Mouse (Mus musculus) testis, adult 2 months (tissue): ENCODE data around the gene Wipf2. TPM values are rescaled to one million over a fixed set of nuclear protein-coding genes. Genes with fewer than 3 reads are reported as not detected.

Experiments used
- H3K27ac ChIP-seq: fragments of 200-500 bp; 2 replicates; pipeline ENCODE4 v1.5.1; 2012; ENCODE audit warnings: low read depth, low read length; ENCODE audit not compliant: control insufficient read depth, insufficient read depth
- H3K27me3 ChIP-seq: fragments of 200-500 bp; 2 replicates; pipeline ENCODE4 v1.6.1; 2012; ENCODE audit warnings: mild to moderate bottlenecking, low read length, moderate library complexity; ENCODE audit not compliant: control insufficient read depth, insufficient read depth
- H3K36me3 ChIP-seq: fragments of 200-500 bp; 2 replicates; pipeline ENCODE4 v1.6.1; 2012; ENCODE audit warnings: mild to moderate bottlenecking, low read length; ENCODE audit not compliant: control insufficient read depth, insufficient read depth
- H3K4me1 ChIP-seq: fragments of 200-500 bp; 2 replicates; pipeline ENCODE4 v1.6.1; 2012; ENCODE audit warnings: low read length; ENCODE audit not compliant: control insufficient read depth, insufficient read depth
- H3K4me3 ChIP-seq: fragments of 200-500 bp; 2 replicates; pipeline ENCODE4 v1.5.1; 2012; ENCODE audit warnings: low read depth, mild to moderate bottlenecking, low read length, moderate library complexity, mixed read lengths; ENCODE audit not compliant: control insufficient read depth
- CTCF ChIP-seq: fragments of 200-500 bp; IDR thresholded peaks from 2 replicates; pipeline ENCODE4 v1.5.1; 2012; ENCODE audit warnings: low read depth, mild to moderate bottlenecking, inconsistent platforms, low read length, moderate library complexity; ENCODE audit not compliant: control insufficient read depth, insufficient read depth, insufficient replicate concordance
- POLR2A ChIP-seq: fragments of 200-500 bp; IDR thresholded peaks from 2 replicates; pipeline ENCODE4 v1.6.1; 2012; ENCODE audit warnings: low read depth, mild to moderate bottlenecking, inconsistent platforms, low read length, moderate library complexity; ENCODE audit not compliant: control insufficient read depth
- polyA plus RNA-seq: library from polyadenylated mRNA; depleted of rRNA; stranded (reverse); fragments of >200 nt; gene quantifications from 2 replicates; pipeline ENCODE4 v1.2.3, GENCODE M21; 2012

The Wipf2 gene
- polyA plus RNA-seq, 1 experiment: 6.4 TPM

DNA sequence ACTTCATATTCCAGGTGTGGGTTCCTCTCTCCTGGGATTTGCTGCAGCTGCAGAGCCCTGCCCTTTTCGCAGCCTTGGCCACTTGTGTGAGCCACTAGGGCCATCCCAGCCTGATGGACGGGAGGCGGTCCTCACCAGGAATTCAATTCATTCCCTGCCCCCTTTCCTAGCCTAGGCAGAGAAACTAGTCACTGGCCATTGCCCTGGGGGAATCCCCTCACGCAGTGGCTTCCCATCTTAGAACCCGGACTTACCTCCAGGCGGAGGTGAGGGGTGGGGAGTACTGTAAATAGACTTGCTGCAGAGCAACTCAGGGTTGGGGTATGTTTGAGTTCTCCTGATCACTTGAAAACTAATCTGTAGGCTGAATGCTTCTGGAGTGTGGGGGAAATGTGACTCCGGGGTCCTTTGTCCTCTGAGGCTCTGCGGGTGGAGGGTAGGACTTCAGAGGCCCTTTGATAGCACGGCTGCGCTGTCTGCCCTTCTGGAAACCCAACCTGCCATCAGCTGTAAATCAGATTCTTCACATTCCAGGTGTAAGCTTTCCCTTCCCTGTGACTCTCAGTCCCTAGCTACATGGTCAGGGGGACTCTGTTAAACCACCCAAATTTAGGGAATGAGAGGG is 39.3 kb downstream of the Wipf2 start:
- H3K4me3 ChIP-seq: no peak overlapping the region

DNA sequence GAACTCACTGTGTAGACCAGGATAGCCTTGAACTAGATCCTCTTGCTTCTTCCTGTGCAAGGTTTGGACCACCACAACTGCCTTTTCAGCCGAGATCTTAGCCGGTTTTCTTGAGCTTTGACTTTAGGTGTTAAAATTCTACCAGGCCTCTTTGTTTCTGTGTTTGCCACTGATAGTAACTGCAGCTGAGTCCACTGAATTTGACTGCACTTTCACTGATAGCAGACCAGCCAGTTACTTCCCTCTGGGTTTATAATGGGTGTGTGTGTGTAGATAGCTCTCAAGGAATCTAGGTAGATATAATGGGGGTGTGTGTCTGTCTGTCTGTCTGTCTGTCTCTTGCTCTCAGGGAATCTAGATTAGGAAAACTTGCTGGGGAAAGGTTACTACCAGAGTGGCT is 41.1 kb downstream of the Wipf2 start:
- peaks cover 3% of the 10 kb centered on the region for H3K4me1 ChIP-seq
- no peaks in the 10 kb centered on the region for H3K27me3 ChIP-seq
- H3K36me3 ChIP-seq: peaks cover 4% of the 10 kb centered on the region
- TF ChIP-seq POLR2A: no peak
- H3K27ac ChIP-seq: no peak overlapping the region
- no peak overlapping the region for H3K4me3 ChIP-seq

More for the DNA sequence above, 39.3 kb downstream of the Wipf2 start:
- Histone ChIP-seq H3K36me3 (peaks cover 7% of the 10 kb centered on the region), H3K27me3 (no peaks in the 10 kb centered on the region), H3K4me1 (no peaks in the 10 kb centered on the region; the same call in none of the 2 replicates), H3K27ac (no peak overlapping the region)
- TF ChIP-seq CTCF (no peak), POLR2A (no peak)

DNA sequence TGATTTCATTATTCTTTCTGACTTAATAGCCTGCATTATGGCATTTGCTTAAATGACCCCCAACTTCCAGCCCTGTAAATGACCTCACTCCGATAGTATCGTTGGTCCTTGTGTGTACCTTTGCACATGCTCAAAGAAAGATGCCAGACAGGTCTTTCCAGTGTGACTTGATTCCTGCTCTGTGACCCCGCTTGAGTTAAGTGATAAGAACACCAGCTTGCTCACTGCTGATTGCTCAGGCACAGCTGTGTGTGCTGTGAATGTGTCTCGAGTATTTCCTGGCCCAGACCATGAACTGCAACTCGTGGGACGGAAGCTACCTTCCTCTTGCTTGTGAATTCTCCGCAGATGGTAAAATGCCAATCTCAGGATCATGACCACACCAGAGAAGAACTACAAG is 41.6 kb downstream of the Wipf2 start:
- Histone ChIP-seq H3K27me3 (no peaks in the 10 kb centered on the region), H3K36me3 (peaks cover 2% of the 10 kb centered on the region), H3K4me1 (peaks cover 3% of the 10 kb centered on the region), H3K4me3 (no peak overlapping the region), H3K27ac (no peak overlapping the region)
- TF ChIP-seq POLR2A (no peak), CTCF (no peak)

DNA sequence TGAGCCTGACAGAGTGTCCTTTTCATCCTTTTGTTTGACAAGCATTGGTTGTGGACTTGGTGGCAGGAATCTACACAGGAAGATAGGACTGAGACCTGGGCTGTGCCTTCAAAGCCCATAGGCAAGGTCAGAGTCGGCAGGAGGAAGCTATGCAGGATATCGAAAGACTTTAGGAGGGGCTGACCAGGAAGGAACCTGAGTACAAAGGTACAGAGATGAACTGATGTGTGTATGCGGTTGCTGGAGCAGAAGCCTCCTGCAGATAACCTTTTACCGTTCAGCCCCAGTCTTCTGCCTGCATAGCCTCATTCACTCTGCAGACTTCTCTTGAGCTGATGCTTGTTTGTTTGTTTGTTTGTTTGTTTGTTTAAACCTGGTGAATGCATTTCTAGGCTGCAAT is 42.1 kb downstream of the Wipf2 start:
- H3K4me3 ChIP-seq: no peak overlapping the region
- H3K27ac ChIP-seq: no peak overlapping the region
- H3K36me3 ChIP-seq: no peaks in the 10 kb centered on the region; the same call in 1 of the 2 replicates
- peaks cover 3% of the 10 kb centered on the region for H3K4me1 ChIP-seq
- TF ChIP-seq POLR2A (no peak), CTCF (no peak)
- no peaks in the 10 kb centered on the region for H3K27me3 ChIP-seq

DNA sequence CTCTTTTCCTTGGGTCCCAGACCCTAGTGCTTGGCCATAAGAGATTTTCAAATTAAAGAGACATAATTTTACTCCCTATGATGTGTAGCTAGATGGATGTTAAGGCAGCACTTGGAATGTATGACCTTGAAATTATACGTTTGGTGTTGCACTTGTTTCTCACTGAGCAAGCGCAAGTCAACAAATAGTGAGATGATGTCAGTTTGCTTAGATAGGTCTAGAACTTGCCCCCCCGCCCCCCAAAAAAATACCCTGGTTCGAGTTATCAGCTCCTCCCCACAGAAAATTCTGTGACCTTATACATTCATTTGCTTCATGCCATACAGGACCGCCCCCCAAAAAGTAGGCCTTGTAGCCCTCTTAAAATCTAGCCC is 43.6 kb downstream of the Wipf2 start:
- Histone ChIP-seq H3K27me3 (no peaks in the 10 kb centered on the region), H3K4me3 (peak overlapping the region; percentile 90; the same call in 1 of the 2 replicates), H3K36me3 (no peaks in the 10 kb centered on the region; the same call in 1 of the 2 replicates), H3K27ac (peak overlapping the region; percentile 23; the same call in 1 of the 2 replicates), H3K4me1 (peaks cover 3% of the 10 kb centered on the region)
- TF ChIP-seq POLR2A (no peak), CTCF (no peak)

DNA sequence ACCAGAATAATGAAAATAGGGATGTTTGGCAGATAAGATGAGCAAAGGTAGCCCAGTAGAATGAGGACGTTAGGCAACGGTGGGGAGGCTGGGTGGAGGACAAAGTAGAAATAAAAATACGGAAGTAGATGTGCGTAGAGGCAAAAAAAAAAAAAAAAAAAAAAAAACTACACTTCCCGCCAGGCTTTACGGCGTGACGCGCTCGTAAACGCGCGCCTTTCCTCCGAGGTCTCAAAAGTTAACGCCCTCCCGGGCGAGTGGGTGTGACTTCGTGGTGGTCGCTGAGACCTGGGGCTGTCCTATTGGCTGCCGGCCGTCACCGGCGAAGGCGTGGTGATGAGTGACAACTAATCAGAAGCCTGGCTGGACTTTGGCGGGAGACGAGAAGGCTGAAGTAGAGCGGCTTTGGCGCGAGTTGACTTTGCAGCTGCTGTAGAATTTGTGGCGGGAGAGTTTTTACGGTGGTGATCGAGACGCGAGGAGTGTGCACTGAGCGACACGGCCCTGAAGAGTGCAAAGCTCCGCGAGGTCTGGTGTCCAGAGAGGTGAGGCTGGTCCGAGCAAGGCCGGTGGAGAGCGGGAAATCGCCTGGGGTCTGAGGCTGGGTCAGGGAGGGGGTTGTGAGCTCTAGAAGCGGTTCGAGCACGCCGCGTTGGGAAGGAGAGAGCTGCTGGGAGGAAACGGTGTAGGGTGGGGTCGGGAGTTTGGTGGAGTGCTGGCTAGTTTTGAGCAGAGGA is 44.2 kb downstream of the Wipf2 start, which contains the start of gene Cdc6:
Gene Cdc6 (plus strand): TSS at position 365 of the 737 bp plus-strand sequence.
- no peak for TF ChIP-seq CTCF
- TF ChIP-seq POLR2A: peak; percentile 37; the same call in 1 of the 2 replicates
- Histone ChIP-seq H3K4me1 (peaks cover 3% of the 10 kb centered on the region), H3K27me3 (no peaks in the 10 kb centered on the region), H3K36me3 (no peaks in the 10 kb centered on the region; the same call in 1 of the 2 replicates), H3K4me3 (peak within 1 kb of the TSS; percentile 90), H3K27ac (peak within 1 kb of the TSS; percentile 61; the same call in 1 of the 2 replicates)

DNA sequence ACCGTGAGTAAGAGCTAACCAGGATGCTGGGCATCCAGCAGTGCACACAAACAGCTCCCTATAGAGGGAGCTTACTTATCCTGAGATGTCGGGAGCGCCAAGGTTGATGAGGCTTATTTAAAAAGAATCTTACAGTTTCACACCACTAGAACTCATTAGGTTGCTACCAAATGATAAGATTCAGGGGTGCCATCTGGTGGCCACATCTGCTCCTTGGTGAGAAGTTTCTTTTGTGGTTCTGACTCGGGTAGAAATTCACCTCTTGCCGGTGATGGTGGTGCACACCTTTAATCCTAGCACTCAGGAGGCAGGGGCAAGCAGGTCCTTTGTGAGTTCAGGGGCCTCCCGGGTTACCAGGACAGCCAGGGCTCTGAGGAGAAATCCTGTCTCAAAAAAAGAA is 46.2 kb downstream of the Wipf2 start:
- no peaks in the 10 kb centered on the region; the same call in 1 of the 2 replicates for H3K36me3 ChIP-seq
- no peak overlapping the region for H3K27ac ChIP-seq
- TF ChIP-seq POLR2A: no peak
- TF ChIP-seq CTCF: peak; percentile 3; the same call in 1 of the 2 replicates

More for the DNA sequence above, 46.2 kb downstream of the Wipf2 start:
- Histone ChIP-seq H3K27me3 (no peaks in the 10 kb centered on the region), H3K4me3 (no peak overlapping the region), H3K4me1 (peaks cover 3% of the 10 kb centered on the region)
